Mouse (Mus musculus): ENCODE measurements around the gene Col5a3. TPM values are rescaled to one million over a fixed set of nuclear protein-coding genes. Genes with fewer than 3 reads are reported as not detected.

The Col5a3 gene
- not detected for polyA plus RNA-seq (2014; fragmentation: Illumina TruSeq; extraction: RNeasy Lipid Tissue Mini Kit (QIAGEN cat#74804); ENCODE audit: low read depth, low replicate concordance)

DNA sequence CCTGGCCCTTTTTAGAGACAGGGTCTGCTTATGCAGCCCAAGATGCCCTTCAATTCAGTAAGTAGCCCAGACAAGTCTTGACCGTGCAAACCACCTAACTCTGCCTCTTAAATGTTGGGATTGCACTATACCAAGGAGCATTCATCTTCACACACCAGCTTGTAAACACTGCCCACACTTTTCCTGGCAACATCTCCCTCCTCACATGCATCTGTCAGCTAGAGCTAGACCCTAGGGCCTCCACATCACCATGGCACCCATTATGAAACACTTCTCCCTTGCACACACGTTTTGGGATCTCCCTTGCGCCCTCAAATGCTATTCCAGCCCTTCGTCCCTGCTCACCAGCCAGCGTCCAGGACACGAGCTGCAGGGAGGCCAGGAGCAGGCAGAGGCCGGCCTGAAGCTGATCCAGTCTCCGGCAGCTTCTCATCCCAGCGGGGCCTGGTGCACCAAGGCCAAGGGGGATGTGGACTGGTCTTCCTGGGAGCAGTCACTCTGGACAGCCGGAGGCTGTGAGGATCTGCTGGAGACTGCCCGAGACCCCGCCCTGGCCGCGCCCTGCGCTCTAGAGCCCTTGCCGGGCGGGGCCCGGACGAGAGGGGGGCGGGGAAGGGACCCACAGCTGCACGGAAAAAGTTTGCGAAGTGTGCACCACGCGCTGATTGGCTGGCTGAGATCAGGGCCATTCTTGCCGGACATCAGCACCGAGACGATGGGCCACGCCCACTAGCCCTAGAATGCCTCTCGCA lies at the start of gene Col5a3:
Col5a3 (minus strand) TSS at position 547 of the 752 bp plus-strand sequence.

DNA sequence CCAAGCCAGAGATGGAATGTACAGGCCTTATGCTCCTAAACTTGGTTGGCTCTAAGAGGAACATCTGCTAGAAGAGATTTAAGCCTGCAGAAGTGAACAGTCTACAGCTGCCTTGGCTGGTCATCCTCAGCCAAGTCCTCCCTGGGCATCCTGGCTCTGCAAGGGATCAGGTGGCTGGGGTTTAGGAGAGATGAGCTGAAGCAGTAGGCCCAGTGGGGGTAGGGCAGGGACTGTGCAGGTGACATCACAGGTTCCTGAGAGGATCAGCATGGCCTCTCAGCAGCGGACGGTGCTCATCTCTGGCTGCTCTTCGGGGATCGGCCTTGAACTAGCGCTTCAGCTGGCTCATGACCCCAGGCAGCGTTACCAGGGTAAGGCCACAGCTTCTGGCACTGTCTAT lies 3.4 kb upstream of the Col5a3 start, which contains the start of gene Rdh8:
Rdh8 (plus strand) TSS at position 268 of the 400 bp plus-strand sequence.

DNA sequence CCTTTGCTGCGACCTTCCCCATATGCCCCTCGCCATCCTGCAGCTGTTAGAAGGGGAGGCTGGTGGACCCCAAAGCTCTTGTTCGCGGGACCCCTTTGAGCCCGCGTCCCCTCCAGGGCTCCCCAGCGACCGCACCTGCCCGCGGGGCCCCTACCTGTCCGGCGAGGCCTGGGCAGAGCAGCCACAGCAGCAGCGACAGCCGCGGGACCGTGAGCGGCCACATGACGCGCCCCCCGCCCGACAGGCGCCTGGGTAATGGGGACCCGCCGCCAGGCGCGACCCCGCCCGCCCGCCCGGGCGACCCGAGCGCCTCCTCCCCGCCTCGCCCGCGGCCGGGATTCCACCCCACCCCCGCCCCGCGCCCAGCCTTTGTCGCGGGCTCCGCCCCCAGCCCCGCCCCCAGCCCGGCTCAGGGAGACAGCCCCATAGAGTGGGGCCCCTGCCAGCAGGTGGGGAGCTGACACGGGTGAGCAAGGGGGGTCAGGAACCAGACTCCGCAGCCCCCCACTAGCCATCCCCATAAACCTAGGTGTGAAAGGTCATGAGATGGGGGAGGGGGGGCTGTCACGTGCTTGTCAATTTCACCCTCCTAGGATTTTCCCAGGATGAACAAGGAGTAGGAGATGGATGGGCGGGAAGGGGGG lies 68.7 kb downstream of the Col5a3 start, which contains the start of gene Olfm2:
Olfm2 (minus strand) TSS at position 333 of the 644 bp plus-strand sequence.

Other genes starting within 250 kb of the Col5a3 start
- gene Zfp846, start 233.8 kb downstream of the Col5a3 start, polyA plus RNA-seq (2014; fragmentation: Illumina TruSeq; extraction: RNeasy Lipid Tissue Mini Kit (QIAGEN cat#74804); ENCODE audit: low read depth, low replicate concordance), result 15.8 TPM
- gene Ubl5, start 172.2 kb downstream of the Col5a3 start, polyA plus RNA-seq (2014; fragmentation: Illumina TruSeq; extraction: RNeasy Lipid Tissue Mini Kit (QIAGEN cat#74804); ENCODE audit: low read depth, low replicate concordance), result 65.6 TPM
- gene Fbxl12, start 170.3 kb downstream of the Col5a3 start, polyA plus RNA-seq (2014; fragmentation: Illumina TruSeq; extraction: RNeasy Lipid Tissue Mini Kit (QIAGEN cat#74804); ENCODE audit: low read depth, low replicate concordance), result 13.0 TPM
- 0.95 TPM for gene Pin1, start 163.0 kb downstream of the Col5a3 start, polyA plus RNA-seq (2014; fragmentation: Illumina TruSeq; extraction: RNeasy Lipid Tissue Mini Kit (QIAGEN cat#74804); ENCODE audit: low read depth, low replicate concordance)
- gene Olfm2, start 68.7 kb downstream of the Col5a3 start, polyA plus RNA-seq (2014; fragmentation: Illumina TruSeq; extraction: RNeasy Lipid Tissue Mini Kit (QIAGEN cat#74804); ENCODE audit: low read depth, low replicate concordance), result 1.4 TPM
- gene Rdh8, start 3.4 kb upstream of the Col5a3 start, polyA plus RNA-seq (2014; fragmentation: Illumina TruSeq; extraction: RNeasy Lipid Tissue Mini Kit (QIAGEN cat#74804); ENCODE audit: low read depth, low replicate concordance), result not detected
- gene A230050P20Rik, start 53.6 kb upstream of the Col5a3 start, polyA plus RNA-seq (2014; fragmentation: Illumina TruSeq; extraction: RNeasy Lipid Tissue Mini Kit (QIAGEN cat#74804); ENCODE audit: low read depth, low replicate concordance), result 0.46 TPM
- not detected for gene Angptl6, start 64.7 kb upstream of the Col5a3 start, polyA plus RNA-seq (2014; fragmentation: Illumina TruSeq; extraction: RNeasy Lipid Tissue Mini Kit (QIAGEN cat#74804); ENCODE audit: low read depth, low replicate concordance)
- 0.57 TPM for gene Ppan, start 73.1 kb upstream of the Col5a3 start, polyA plus RNA-seq (2014; fragmentation: Illumina TruSeq; extraction: RNeasy Lipid Tissue Mini Kit (QIAGEN cat#74804); ENCODE audit: low read depth, low replicate concordance)
- gene Eif3g, start 83.6 kb upstream of the Col5a3 start, polyA plus RNA-seq (2014; fragmentation: Illumina TruSeq; extraction: RNeasy Lipid Tissue Mini Kit (QIAGEN cat#74804); ENCODE audit: low read depth, low replicate concordance), result 91.3 TPM
- gene Dnmt1, start 144.8 kb upstream of the Col5a3 start, polyA plus RNA-seq (2014; fragmentation: Illumina TruSeq; extraction: RNeasy Lipid Tissue Mini Kit (QIAGEN cat#74804); ENCODE audit: low read depth, low replicate concordance), result 8.4 TPM
- 0.07 TPM for gene S1pr2, start 161.7 kb upstream of the Col5a3 start, polyA plus RNA-seq (2014; fragmentation: Illumina TruSeq; extraction: RNeasy Lipid Tissue Mini Kit (QIAGEN cat#74804); ENCODE audit: low read depth, low replicate concordance)
- gene Mrpl4, start 187.7 kb upstream of the Col5a3 start, polyA plus RNA-seq (2014; fragmentation: Illumina TruSeq; extraction: RNeasy Lipid Tissue Mini Kit (QIAGEN cat#74804); ENCODE audit: low read depth, low replicate concordance), result 0.25 TPM
- gene Icam1, start 200.9 kb upstream of the Col5a3 start, polyA plus RNA-seq (2014; fragmentation: Illumina TruSeq; extraction: RNeasy Lipid Tissue Mini Kit (QIAGEN cat#74804); ENCODE audit: low read depth, low replicate concordance), result 0.84 TPM
- not detected for gene Icam4, start 214.3 kb upstream of the Col5a3 start, polyA plus RNA-seq (2014; fragmentation: Illumina TruSeq; extraction: RNeasy Lipid Tissue Mini Kit (QIAGEN cat#74804); ENCODE audit: low read depth, low replicate concordance)
- not detected for gene Icam5, start 217.0 kb upstream of the Col5a3 start, polyA plus RNA-seq (2014; fragmentation: Illumina TruSeq; extraction: RNeasy Lipid Tissue Mini Kit (QIAGEN cat#74804); ENCODE audit: low read depth, low replicate concordance)

All from testis, adult 10 weeks (tissue).